Mouse (Mus musculus) small intestine, adult 2 months (tissue): Measurements from ENCODE around the gene Hhex.

Experiments used
- CTCF ChIP-seq: fragments of 200-500 bp; IDR thresholded peaks from 2 replicates; pipeline ENCODE4 v1.5.1; 2012; ENCODE audit warnings: low read depth, mild to moderate bottlenecking, control low read depth, inconsistent platforms, low read length, moderate library complexity, mixed read lengths; ENCODE audit not compliant: insufficient replicate concordance, insufficient read length; ENCODE audit errors: extremely low read depth
- POLR2A ChIP-seq: fragments of 200-500 bp; IDR thresholded peaks from 2 replicates; pipeline ENCODE4 v1.6.1; 2012; ENCODE audit warnings: low read depth, mild to moderate bottlenecking, control low read depth, inconsistent platforms, low read length, moderate library complexity

DNA sequence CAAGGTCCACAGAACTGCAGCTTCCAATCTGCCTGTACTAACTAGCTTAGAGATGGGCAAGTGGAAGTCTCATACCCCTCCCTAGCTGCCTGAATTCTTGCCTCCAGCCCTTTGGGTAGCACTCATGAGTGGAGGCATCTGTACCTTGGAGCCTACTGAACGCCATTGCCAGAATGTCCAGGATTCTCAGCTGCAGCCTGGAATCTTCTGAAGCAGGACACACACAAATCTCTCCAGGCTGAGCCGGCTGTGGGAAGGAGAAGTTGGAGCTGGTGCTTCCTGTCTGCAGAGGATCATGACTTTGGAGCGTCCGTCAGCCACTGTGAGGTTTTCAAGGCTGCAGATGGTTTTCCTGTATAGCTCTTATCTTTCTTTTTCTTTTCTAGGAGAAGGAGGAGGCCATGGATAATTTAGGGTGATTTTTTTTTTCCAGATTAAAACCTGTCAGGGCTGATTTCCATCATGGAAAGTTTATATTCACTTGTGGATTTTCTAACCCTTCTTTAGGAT lies 9.1 kb downstream of the Hhex start:
- TF ChIP-seq CTCF (no peak), POLR2A (no peak)
